In the genomic region with DNA sequence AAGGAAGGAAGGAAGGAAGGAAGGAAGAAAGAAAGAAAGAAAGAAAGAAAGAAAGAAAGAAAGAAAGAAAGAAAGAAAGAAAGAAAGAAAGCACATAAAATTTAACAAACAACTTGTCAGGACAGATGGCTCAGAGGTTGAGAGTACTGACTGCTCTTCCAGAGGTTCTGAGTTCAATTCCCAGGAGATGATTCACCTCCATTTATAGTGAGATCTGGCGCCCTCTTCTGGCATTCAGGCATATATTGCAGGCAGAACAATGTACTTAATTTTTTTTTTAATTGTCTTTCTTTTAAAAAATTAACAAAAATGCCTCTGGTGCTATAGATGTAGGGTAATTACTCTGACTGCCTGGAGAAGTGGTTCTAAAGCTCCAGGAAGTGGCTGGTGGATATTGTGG, we compare ENCODE assay signal across 15 mouse cellular contexts. TPM values are rescaled to one million over a fixed set of nuclear protein-coding genes. Genes with fewer than 3 reads are reported as not detected.
DNase-seq lines count a peak whose midpoint lies in the region; ATAC-seq and TF ChIP-seq lines count a peak whose summit lies in the region.
"Had no signal": no experiment of that assay in that cellular context is flagged by ENCODE, and none has a peak within 500 bp of the region (broad histone marks: within the 10 kb centered on the region; RNA-seq: fewer than 3 reads in every experiment).

No protein-coding gene starts in this region.

- H3K9ac ChIP-seq in intestine, postnatal 0 days (ENCODE audit: low read depth, low read length): no peak overlapping the region
- H3K9ac ChIP-seq in intestine, embryonic 15.5 days: no peak overlapping the region
- no peak overlapping the region for H3K9ac ChIP-seq in stomach, postnatal 0 days (ENCODE audit: low read length)
- H3K9ac ChIP-seq: heart, embryonic 12.5 days had no signal

- H3K36me3 ChIP-seq in intestine, postnatal 0 days (ENCODE audit: control insufficient read depth, insufficient read depth): no peaks in the 10 kb centered on the region
- no peaks in the 10 kb centered on the region for H3K36me3 ChIP-seq in intestine, embryonic 15.5 days
- no peaks in the 10 kb centered on the region for H3K36me3 ChIP-seq in stomach, postnatal 0 days (ENCODE audit: control insufficient read depth, insufficient read depth, low read length)
- H3K36me3 ChIP-seq: heart, embryonic 12.5 days; midbrain, embryonic 13.5 days had no signal

- no peak overlapping the region for H3K27ac ChIP-seq in intestine, postnatal 0 days (ENCODE audit: low read depth, low read length)
- H3K27ac ChIP-seq in intestine, embryonic 15.5 days: no peak overlapping the region
- no peak overlapping the region for H3K27ac ChIP-seq in stomach, postnatal 0 days (replicated peaks)
- H3K27ac ChIP-seq: midbrain, embryonic 13.5 days had no signal

- H3K4me1 ChIP-seq in intestine, postnatal 0 days (replicated peaks; ENCODE audit: control insufficient read depth, insufficient read depth, low read length): no peaks in the 10 kb centered on the region
- H3K4me1 ChIP-seq in intestine, embryonic 15.5 days (replicated peaks): 0 out of 2 replicates have a peak, but pooled peaks cover 5% of the 10 kb centered on the region
- no peaks in the 10 kb centered on the region for H3K4me1 ChIP-seq in stomach, postnatal 0 days (replicated peaks; ENCODE audit: control insufficient read depth, insufficient read depth)

- peak; percentile 39 for DNase-seq in embryo, embryonic 10 days (ENCODE audit: low spot score)
- no peak for DNase-seq in embryo, embryonic 9.5 days (ENCODE audit: extremely low spot score)
- peak; percentile 41 for DNase-seq in retina, postnatal 1 day
- DNase-seq in retina, embryonic 14.5 days (ENCODE audit: low spot score): no peak
- DNase-seq in stomach, postnatal 0 days (ENCODE audit: low spot score): no peak
- DNase-seq in spleen, adult 18-20 months: no peak
- DNase-seq: B cell, adult 2 months; cerebellum, adult 18-20 months; kidney, adult 8-10 months had no signal

- ATAC-seq in intestine, postnatal 0 days: no peak
- no peak for ATAC-seq in intestine, embryonic 15.5 days
- no peak for ATAC-seq in stomach, postnatal 0 days (ENCODE audit: low FRiP score, low TSS enrichment)
- ATAC-seq: midbrain, embryonic 13.5 days had no signal

- 4% methylated on average over 1 of the region's 1 CpGs for WGBS in intestine, postnatal 0 days
- WGBS in intestine, embryonic 15.5 days: 6% methylated on average over 1 of the region's 1 CpGs
- 6% methylated on average over 1 of the region's 1 CpGs for WGBS in stomach, postnatal 0 days

- no peak overlapping the region for H3K4me2 ChIP-seq in intestine, postnatal 0 days (replicated peaks; ENCODE audit: low read depth)
- H3K4me2 ChIP-seq in intestine, embryonic 15.5 days (replicated peaks): no peak overlapping the region
- H3K4me2 ChIP-seq in stomach, postnatal 0 days (replicated peaks; ENCODE audit: low read depth): no peak overlapping the region

- TF ChIP-seq EP300 in stomach, postnatal 0 days (optimal IDR thresholded peaks at IDR 0.05): no peak

- TF ChIP-seq CTCF in intestine, postnatal 0 days (IDR thresholded peaks at IDR 0.05; ENCODE audit: low read depth): peak; percentile 47
- TF ChIP-seq CTCF in stomach, postnatal 0 days (IDR thresholded peaks at IDR 0.05; ENCODE audit: low read depth): peak; percentile 57

- no peak overlapping the region for H3K4me3 ChIP-seq in intestine, postnatal 0 days (ENCODE audit: low read depth, low read length)
- no peak overlapping the region for H3K4me3 ChIP-seq in intestine, embryonic 15.5 days (replicated peaks)
- no peak overlapping the region for H3K4me3 ChIP-seq in stomach, postnatal 0 days (ENCODE audit: low read depth, low read length)
- H3K4me3 ChIP-seq: heart, embryonic 12.5 days; midbrain, embryonic 13.5 days had no signal

- H3K27me3 ChIP-seq in intestine, postnatal 0 days (replicated peaks; ENCODE audit: control insufficient read depth, insufficient read depth, low read length): peaks cover 3% of the 10 kb centered on the region; the same call in 1 of the 2 replicates
- H3K27me3 ChIP-seq in intestine, embryonic 15.5 days (replicated peaks): peaks cover 11% of the 10 kb centered on the region
- no peaks in the 10 kb centered on the region; the same call in 1 of the 2 replicates for H3K27me3 ChIP-seq in stomach, postnatal 0 days (ENCODE audit: control insufficient read depth, insufficient read depth, low read length)

- no peaks in the 10 kb centered on the region for H3K9me3 ChIP-seq in intestine, postnatal 0 days (ENCODE audit: control insufficient read depth)
- H3K9me3 ChIP-seq in intestine, embryonic 15.5 days: no peaks in the 10 kb centered on the region
- no peaks in the 10 kb centered on the region for H3K9me3 ChIP-seq in stomach, postnatal 0 days (ENCODE audit: control insufficient read depth, low read length)
- H3K9me3 ChIP-seq: heart, embryonic 12.5 days; midbrain, embryonic 13.5 days had no signal

RNA-seq across cellular contexts. Expression of a gene that starts 21.8 kb away (rescaled TPM):
- polyA plus RNA-seq in intestine, postnatal 0 days (2015; fragmentation: Nextera tagmentation; extraction: Ambion mirVana): 0.08 and 0.23 TPM in 2 replicates
- 0.13 and 0.24 TPM in 2 replicates for polyA plus RNA-seq in intestine, embryonic 15.5 days (2015; fragmentation: Nextera tagmentation; extraction: Ambion mirVana)
- 0.05 and 0.18 TPM in 2 replicates for polyA plus RNA-seq in stomach, postnatal 0 days (2015; fragmentation: Nextera tagmentation; extraction: Ambion mirVana)

RNA-seq across cellular contexts. Expression of a gene that starts 27.2 kb away (rescaled TPM):
- polyA plus RNA-seq in intestine, postnatal 0 days (2015; fragmentation: Nextera tagmentation; extraction: Ambion mirVana): not detected in 2 replicates
- polyA plus RNA-seq in intestine, embryonic 15.5 days (2015; fragmentation: Nextera tagmentation; extraction: Ambion mirVana): not detected in 2 replicates
- polyA plus RNA-seq in stomach, postnatal 0 days (2015; fragmentation: Nextera tagmentation; extraction: Ambion mirVana): 0.13 TPM in 1 of 2 replicates, not detected in the other
- polyA plus RNA-seq: heart, embryonic 12.5 days; midbrain, embryonic 13.5 days; neural tube, embryonic 11.5 days; urinary bladder, adult 2 months had no signal

Comparison
In these comparisons a context has a peak if more than half of its experiments do, and no peak if none do; other contexts are left out.
1. DNase-seq: peak in embryo, embryonic 10 days (single experiment) and retina, postnatal 1 day (single experiment); none in embryo, embryonic 9.5 days (single experiment), retina, embryonic 14.5 days (single experiment), stomach, postnatal 0 days (single experiment) and spleen, adult 18-20 months (0 of 2).